9 mouse cellular contexts compared by ENCODE assay signal in genomic region chr7:16922360-16922973, GRCm38 (mm10). TPM values are rescaled to one million over a fixed set of nuclear protein-coding genes. Genes with fewer than 3 reads are reported as not detected.
DNase-seq lines count a peak whose midpoint lies in the region; ATAC-seq and TF ChIP-seq lines count a peak whose summit lies in the region.
"Had no signal": no experiment of that assay in that cellular context is flagged by ENCODE, and none has a peak within 500 bp of the region (broad histone marks: within the 10 kb centered on the region; RNA-seq: fewer than 3 reads in every experiment).

No protein-coding gene starts in this region.

- peak overlapping the region; percentile 91 for H3K9ac ChIP-seq in heart, adult 2 months (ENCODE audit: low read depth, low read length)
- peak overlapping the region; percentile 99 for H3K9ac ChIP-seq in hindbrain, embryonic 11.5 days (ENCODE audit: low read depth, low read length)
- peak overlapping the region; percentile 97 for H3K9ac ChIP-seq in neural tube, embryonic 12.5 days

- intact Hi-C loops in heart, adult 2 months (cut with DNase I): loop anchor here (10.0 kb wide), 1 partner anchor 308 kb away; the partner anchor contains the start of gene Arhgap35
- intact Hi-C loops in heart, postnatal 36 days (cut with DNase I): no loop called here
- intact Hi-C loops in left cerebral cortex, postnatal 36 days (cut with DNase I): no loop called here

- H3ac ChIP-seq in C2C12 (ENCODE audit: control insufficient read depth, insufficient read length, low read depth): peak overlapping the region; percentile 86

- H3K36me3 ChIP-seq in heart, adult 2 months (ENCODE audit: control insufficient read depth, insufficient read depth, low read length): no peaks in the 10 kb centered on the region
- peaks cover 18% of the 10 kb centered on the region for H3K36me3 ChIP-seq in C2C12 (ENCODE audit: control insufficient read depth, insufficient read depth)
- H3K36me3 ChIP-seq in hindbrain, embryonic 11.5 days (ENCODE audit: control insufficient read depth, insufficient read depth, low read length): peaks cover 4% of the 10 kb centered on the region; the same call in 1 of the 2 replicates
- peaks cover 31% of the 10 kb centered on the region for H3K36me3 ChIP-seq in neural tube, embryonic 12.5 days

- no peaks in the 10 kb centered on the region for H3K9me3 ChIP-seq in hindbrain, embryonic 11.5 days (ENCODE audit: control insufficient read depth, low read length)
- no peaks in the 10 kb centered on the region for H3K9me3 ChIP-seq in neural tube, embryonic 12.5 days

- H3K4me2 ChIP-seq in hindbrain, embryonic 11.5 days (replicated peaks; ENCODE audit: low read depth, low read length): peak overlapping the region; percentile 72
- H3K4me2 ChIP-seq in neural tube, embryonic 12.5 days (replicated peaks): peak overlapping the region; percentile 86

- ATAC-seq in hindbrain, embryonic 11.5 days (ENCODE audit: low FRiP score): no peak
- no peak for ATAC-seq in neural tube, embryonic 12.5 days (ENCODE audit: low FRiP score, low read depth)

- H3K4me3 ChIP-seq in heart, adult 2 months: peak overlapping the region; percentile 98
- peak overlapping the region; percentile 90 for H3K4me3 ChIP-seq in C2C12 (ENCODE audit: insufficient read depth, poor library complexity, severe bottlenecking)
- H3K4me3 ChIP-seq in hindbrain, embryonic 11.5 days (ENCODE audit: low read depth, low read length): peak overlapping the region; percentile 93
- peak overlapping the region; percentile 85 for H3K4me3 ChIP-seq in neural tube, embryonic 12.5 days

- WGBS in heart, adult 2 months: 37% methylated on average over 10 of the region's 10 CpGs
- 55% methylated on average over 10 of the region's 10 CpGs for WGBS in hindbrain, embryonic 11.5 days
- 44% methylated on average over 10 of the region's 10 CpGs for WGBS in neural tube, embryonic 12.5 days

- peaks cover 5% of the 10 kb centered on the region; the same call in 1 of the 2 replicates for H3K79me2 ChIP-seq in heart, adult 2 months (replicated peaks; ENCODE audit: control insufficient read depth, insufficient read depth, low read length)
- H3K79me2 ChIP-seq in C2C12 (ENCODE audit: control insufficient read depth, insufficient read depth): peaks cover 46% of the 10 kb centered on the region

- H3K27me3 ChIP-seq in heart, adult 2 months (ENCODE audit: control insufficient read depth, insufficient read depth, low read length): no peaks in the 10 kb centered on the region
- no peaks in the 10 kb centered on the region for H3K27me3 ChIP-seq in C2C12 (ENCODE audit: control insufficient read depth, insufficient read depth, insufficient read length)
- H3K27me3 ChIP-seq in hindbrain, embryonic 11.5 days (ENCODE audit: control insufficient read depth, insufficient read depth, low read length): no peaks in the 10 kb centered on the region
- H3K27me3 ChIP-seq in neural tube, embryonic 12.5 days (replicated peaks): no peaks in the 10 kb centered on the region

- H3K79me3 ChIP-seq in C2C12 (ENCODE audit: low read depth): peaks cover 32% of the 10 kb centered on the region

- no peak for TF ChIP-seq EP300 in heart, adult 2 months (IDR thresholded peaks at IDR 0.05; ENCODE audit: insufficient read depth, low read depth, low read length)

- H3K27ac ChIP-seq in heart, adult 2 months: no peak overlapping the region; the same call in 1 of the 2 replicates
- peak overlapping the region; percentile 96 for H3K27ac ChIP-seq in hindbrain, embryonic 11.5 days (ENCODE audit: low read depth, low read length)
- H3K27ac ChIP-seq in neural tube, embryonic 12.5 days: no peak overlapping the region

- H3K4me1 ChIP-seq in heart, adult 2 months (ENCODE audit: control insufficient read depth, insufficient read depth, low read length): peaks cover 15% of the 10 kb centered on the region
- H3K4me1 ChIP-seq in hindbrain, embryonic 11.5 days (replicated peaks; ENCODE audit: control insufficient read depth, insufficient read depth, low read length): peaks cover 30% of the 10 kb centered on the region
- H3K4me1 ChIP-seq in neural tube, embryonic 12.5 days: peaks cover 46% of the 10 kb centered on the region

- DNase-seq in heart, adult 2 months: peak in 1 of 2 experiments; percentile 45
- DNase-seq in heart, postnatal 36 days: no peak
- peak; percentile 66 for DNase-seq in cerebellum, postnatal 14 days
- DNase-seq in hindbrain, embryonic 11.5 days (ENCODE audit: low spot score): no peak
- peak; percentile 54 to 64 for DNase-seq in left cerebral cortex, postnatal 36 days (ENCODE audit: low spot score in 2 of 2)
- DNase-seq in T-cell, adult 2 months (ENCODE audit: low spot score): no peak

- peak; percentile 28; the same call in 1 of the 2 replicates for TF ChIP-seq POLR2A in heart, adult 2 months (IDR thresholded peaks at IDR 0.05; ENCODE audit: insufficient read depth, low read depth, low read length)

- no peak for TF ChIP-seq CTCF in heart, adult 2 months (IDR thresholded peaks at IDR 0.05)
- no peak for TF ChIP-seq CTCF in C2C12 (IDR thresholded peaks at IDR 0.05; ENCODE audit: control insufficient read depth, insufficient read depth, insufficient read length)

TF ChIP-seq in C2C12, 6 proteins besides CTCF, POLR2A, EP300 and RAD21:
- no peak for TF ChIP-seq MAX (IDR thresholded peaks at IDR 0.05)
- no peak for TF ChIP-seq CEBPB (IDR thresholded peaks at IDR 0.05; ENCODE audit: low read depth)
- no peak for TF ChIP-seq MYOD1 (IDR thresholded peaks at IDR 0.05; ENCODE audit: control insufficient read depth, insufficient read length, low read depth)
- no peak for TF ChIP-seq MYOG (IDR thresholded peaks at IDR 0.05; ENCODE audit: control insufficient read depth, extremely low read depth, insufficient read length)
- TF ChIP-seq USF1 (IDR thresholded peaks at IDR 0.05; ENCODE audit: low read depth): no peak

RNA-seq across cellular contexts. Expression of gene Calm3, which starts 1.4 kb away (rescaled TPM):
- 100 to 1,000 TPM; 168 to 175 TPM for total RNA-seq in heart, adult 2 months (2021)
- polyA plus RNA-seq in heart, adult 2 months (2012; rRNA removed): 163 and 206 TPM in 2 replicates
- total RNA-seq in heart, postnatal 36 days (2021): 100 to 1,000 TPM; 182 to 193 TPM
- polyA plus RNA-seq in C2C12 (2012; fragmentation: generic; extraction: Trizol): 365 TPM
- polyA plus RNA-seq in hindbrain, embryonic 11.5 days (2014; fragmentation: Nextera tagmentation; extraction: Ambion mirVana): 322 and 337 TPM in 2 replicates
- total RNA-seq in left cerebral cortex, postnatal 36 days (2021): 1,000 to 10,000 TPM; 1,705 to 2,029 TPM
- 213 and 232 TPM in 2 replicates for polyA plus RNA-seq in neural tube, embryonic 12.5 days (2016; fragmentation: Nextera tagmentation; extraction: Ambion mirVana)

RNA-seq across cellular contexts. Expression of gene Ptgir, which starts 16.2 kb away (rescaled TPM):
- total RNA-seq in heart, adult 2 months (2021): 1 to 10 TPM; 1.9 to 2.9 TPM
- polyA plus RNA-seq in heart, adult 2 months (2012; rRNA removed): 5.2 and 7.4 TPM in 2 replicates
- 1 to 10 TPM; 2.9 TPM for total RNA-seq in heart, postnatal 36 days (2021)
- polyA plus RNA-seq in C2C12 (2012; fragmentation: generic; extraction: Trizol): 5.7 TPM
- polyA plus RNA-seq in hindbrain, embryonic 11.5 days (2014; fragmentation: Nextera tagmentation; extraction: Ambion mirVana): 0.56 and 0.81 TPM in 2 replicates
- under 1 TPM in 1 of 2 experiments, not detected in 1; 0.10 TPM for total RNA-seq in left cerebral cortex, postnatal 36 days (2021)
- polyA plus RNA-seq in neural tube, embryonic 12.5 days (2016; fragmentation: Nextera tagmentation; extraction: Ambion mirVana): 1.5 and 3.0 TPM in 2 replicates

RNA-seq across cellular contexts. Expression of gene Pnmal2, which starts 22.0 kb away (rescaled TPM):
- 1 to 10 TPM; 3.8 to 4.1 TPM for total RNA-seq in heart, adult 2 months (2021)
- polyA plus RNA-seq in heart, adult 2 months (2012; rRNA removed): 3.5 and 4.4 TPM in 2 replicates
- total RNA-seq in heart, postnatal 36 days (2021): 1 to 10 TPM; 3.4 to 3.9 TPM
- polyA plus RNA-seq in C2C12 (2012; fragmentation: generic; extraction: Trizol): 12.6 TPM
- 7.8 and 11.0 TPM in 2 replicates for polyA plus RNA-seq in hindbrain, embryonic 11.5 days (2014; fragmentation: Nextera tagmentation; extraction: Ambion mirVana)
- 100 to 1,000 TPM; 249 to 288 TPM for total RNA-seq in left cerebral cortex, postnatal 36 days (2021)
- polyA plus RNA-seq in neural tube, embryonic 12.5 days (2016; fragmentation: Nextera tagmentation; extraction: Ambion mirVana): 40.2 and 47.5 TPM in 2 replicates
- total RNA-seq: hematopoietic stem cell, adult 5-6 weeks had no signal

RNA-seq across cellular contexts. Expression of gene Gng8, which starts 30.9 kb away (rescaled TPM):
- 1 to 10 TPM in 1 of 2 experiments, under 1 TPM in 1; 0.47 to 1.6 TPM for total RNA-seq in heart, adult 2 months (2021)
- 7.4 and 13.1 TPM in 2 replicates for polyA plus RNA-seq in heart, adult 2 months (2012; rRNA removed)
- total RNA-seq in heart, postnatal 36 days (2021): 1 to 10 TPM in 1 of 2 experiments, under 1 TPM in 1; 0.54 to 1.3 TPM
- 2.6 TPM for polyA plus RNA-seq in C2C12 (2012; fragmentation: generic; extraction: Trizol)
- 9.0 and 11.0 TPM in 2 replicates for polyA plus RNA-seq in hindbrain, embryonic 11.5 days (2014; fragmentation: Nextera tagmentation; extraction: Ambion mirVana)
- 1 to 10 TPM; 2.8 to 4.0 TPM for total RNA-seq in left cerebral cortex, postnatal 36 days (2021)
- 8.4 and 9.6 TPM in 2 replicates for polyA plus RNA-seq in neural tube, embryonic 12.5 days (2016; fragmentation: Nextera tagmentation; extraction: Ambion mirVana)

RNA-seq across cellular contexts. Expression of gene Pnmal1, which starts 37.0 kb away (rescaled TPM):
- total RNA-seq in heart, adult 2 months (2021): under 1 TPM in 1 of 2 experiments, not detected in 1; 0.11 TPM
- polyA plus RNA-seq in heart, adult 2 months (2012; rRNA removed): 0.06 TPM in 2 replicates
- total RNA-seq in heart, postnatal 36 days (2021): not detected
- polyA plus RNA-seq in C2C12 (2012; fragmentation: generic; extraction: Trizol): not detected
- 17.6 and 19.5 TPM in 2 replicates for polyA plus RNA-seq in hindbrain, embryonic 11.5 days (2014; fragmentation: Nextera tagmentation; extraction: Ambion mirVana)
- total RNA-seq in left cerebral cortex, postnatal 36 days (2021): 100 to 1,000 TPM; 109 to 111 TPM
- polyA plus RNA-seq in neural tube, embryonic 12.5 days (2016; fragmentation: Nextera tagmentation; extraction: Ambion mirVana): 25.6 and 26.2 TPM in 2 replicates
- total RNA-seq: hematopoietic stem cell, adult 5-6 weeks had no signal

Comparison
In these comparisons a context has a peak if more than half of its experiments do, and no peak if none do; other contexts are left out.
1. DNase-seq: peak in cerebellum, postnatal 14 days (2 of 2) and left cerebral cortex, postnatal 36 days (2 of 2); none in heart, postnatal 36 days (0 of 2), hindbrain, embryonic 11.5 days (single experiment) and T-cell, adult 2 months (single experiment).
2. Peak in every context shown above with its lines, with median percentiles within 50 percentile points of each other: H3K4me3 ChIP-seq and H3K9ac ChIP-seq.